Mouse (Mus musculus): ENCODE measurements at regions not wholly inside any gene's neighbourhood (a gene's known extent, or its start where the extent isn't known, plus 50 kb on each side); places are given as distances from the start of the nearest gene placed in this dataset.

- H3K36me3 ChIP-seq (ENCODE audit: control insufficient read depth, insufficient read depth): no peaks in the 10 kb centered on the region
- WGBS: 83% methylated on average over 1 of the region's 1 CpGs
- no peaks in the 10 kb centered on the region for H3K27me3 ChIP-seq (ENCODE audit: control insufficient read depth, insufficient read depth, low read length)
- no peak overlapping the region for H3K27ac ChIP-seq (ENCODE audit: low read length)
- no peak overlapping the region for H3K4me3 ChIP-seq (ENCODE audit: low read length)
- no peak for ATAC-seq (replicated peaks; ENCODE audit: extremely low read depth, insufficient read depth, low FRiP score)
- H3K4me1 ChIP-seq (ENCODE audit: control insufficient read depth, insufficient read depth, low read length): no peaks in the 10 kb centered on the region; the same call in 1 of the 2 replicates
- no peak overlapping the region for H3K4me2 ChIP-seq (ENCODE audit: low read depth, low read length)
- H3K9me3 ChIP-seq (replicated peaks; ENCODE audit: control insufficient read depth, low read length): no peaks in the 10 kb centered on the region
- H3K9ac ChIP-seq (ENCODE audit: low read length): no peak overlapping the region
These were observed 73.1 kb upstream of the Gm34302 start for GRCm38 (mm10) chr3:63556741-63557140.

- peak overlapping the region; percentile 9; the same call in 1 of the 2 replicates for H3K4me3 ChIP-seq (ENCODE audit: low read length)
- no peaks in the 10 kb centered on the region; the same call in 1 of the 2 replicates for H3K4me1 ChIP-seq (ENCODE audit: control insufficient read depth, insufficient read depth, low read length)
- no peak overlapping the region for H3K27ac ChIP-seq (ENCODE audit: low read length)
- no peaks in the 10 kb centered on the region for H3K9me3 ChIP-seq (replicated peaks; ENCODE audit: control insufficient read depth, low read length)
- no peak for ATAC-seq (replicated peaks; ENCODE audit: extremely low read depth, insufficient read depth, low FRiP score)
- WGBS: 5% methylated on average over 9 of the region's 9 CpGs
- H3K36me3 ChIP-seq (ENCODE audit: control insufficient read depth, insufficient read depth): no peaks in the 10 kb centered on the region
- no peaks in the 10 kb centered on the region for H3K27me3 ChIP-seq (ENCODE audit: control insufficient read depth, insufficient read depth, low read length)
- H3K9ac ChIP-seq (ENCODE audit: low read length): no peak overlapping the region
- peak overlapping the region; percentile 53 for H3K4me2 ChIP-seq (ENCODE audit: low read depth, low read length)
These were observed 71.2 kb upstream of the Gm34302 start for GRCm38 (mm10) chr3:63554872-63555271.

- WGBS: 76% methylated on average over 2 of the region's 2 CpGs
- Histone ChIP-seq H3K9ac (ENCODE audit: low read length) (no peak overlapping the region), H3K27ac (ENCODE audit: low read length) (no peak overlapping the region), H3K27me3 (ENCODE audit: control insufficient read depth, insufficient read depth, low read length) (no peaks in the 10 kb centered on the region), H3K4me3 (ENCODE audit: low read length) (no peak overlapping the region), H3K36me3 (ENCODE audit: control insufficient read depth, insufficient read depth) (no peaks in the 10 kb centered on the region), H3K4me2 (ENCODE audit: low read depth, low read length) (no peak overlapping the region), H3K4me1 (ENCODE audit: control insufficient read depth, insufficient read depth, low read length) (no peaks in the 10 kb centered on the region; the same call in 1 of the 2 replicates), H3K9me3 (replicated peaks; ENCODE audit: control insufficient read depth, low read length) (no peaks in the 10 kb centered on the region)
- ATAC-seq (replicated peaks; ENCODE audit: extremely low read depth, insufficient read depth, low FRiP score): no peak
These were observed 69.7 kb upstream of the Gm34302 start for GRCm38 (mm10) chr3:63553426-63553825.

- Histone ChIP-seq H3K4me1 (ENCODE audit: control insufficient read depth, insufficient read depth, low read length) (no peaks in the 10 kb centered on the region; the same call in 1 of the 2 replicates), H3K9me3 (replicated peaks; ENCODE audit: control insufficient read depth, low read length) (no peaks in the 10 kb centered on the region), H3K9ac (ENCODE audit: low read length) (no peak overlapping the region), H3K27me3 (ENCODE audit: control insufficient read depth, insufficient read depth, low read length) (no peaks in the 10 kb centered on the region), H3K27ac (ENCODE audit: low read length) (no peak overlapping the region), H3K4me2 (ENCODE audit: low read depth, low read length) (no peak overlapping the region), H3K4me3 (ENCODE audit: low read length) (no peak overlapping the region), H3K36me3 (ENCODE audit: control insufficient read depth, insufficient read depth) (no peaks in the 10 kb centered on the region)
- WGBS: 55% methylated on average over 5 of the region's 5 CpGs
- no peak for ATAC-seq (replicated peaks; ENCODE audit: extremely low read depth, insufficient read depth, low FRiP score)
These were observed 68.0 kb upstream of the Gm34302 start for GRCm38 (mm10) chr3:63551661-63552060.

- no peak for ATAC-seq (replicated peaks; ENCODE audit: extremely low read depth, insufficient read depth, low FRiP score)
- 57% methylated on average over 4 of the region's 4 CpGs for WGBS
- H3K4me2 ChIP-seq (ENCODE audit: low read depth, low read length): no peak overlapping the region
- H3K9ac ChIP-seq (ENCODE audit: low read length): no peak overlapping the region
- no peaks in the 10 kb centered on the region for H3K36me3 ChIP-seq (ENCODE audit: control insufficient read depth, insufficient read depth)
- 0 out of 2 replicates have a peak, but pooled peaks cover 3% of the 10 kb centered on the region for H3K4me1 ChIP-seq (ENCODE audit: control insufficient read depth, insufficient read depth, low read length)
- no peaks in the 10 kb centered on the region for H3K27me3 ChIP-seq (ENCODE audit: control insufficient read depth, insufficient read depth, low read length)
- H3K27ac ChIP-seq (ENCODE audit: low read length): no peak overlapping the region
- no peaks in the 10 kb centered on the region for H3K9me3 ChIP-seq (replicated peaks; ENCODE audit: control insufficient read depth, low read length)
- H3K4me3 ChIP-seq (ENCODE audit: low read length): no peak overlapping the region
These were observed 59.1 kb upstream of the Gm34302 start for GRCm38 (mm10) chr3:63542638-63543408.

GRCm38 (mm10) chr3:63538881-63539280, 55.2 kb upstream of the Gm34302 start:
- Histone ChIP-seq H3K4me3 (ENCODE audit: low read length) (no peak overlapping the region), H3K9me3 (replicated peaks; ENCODE audit: control insufficient read depth, low read length) (no peaks in the 10 kb centered on the region), H3K4me2 (ENCODE audit: low read depth, low read length) (no peak overlapping the region), H3K27me3 (ENCODE audit: control insufficient read depth, insufficient read depth, low read length) (no peaks in the 10 kb centered on the region), H3K36me3 (ENCODE audit: control insufficient read depth, insufficient read depth) (no peaks in the 10 kb centered on the region), H3K4me1 (ENCODE audit: control insufficient read depth, insufficient read depth, low read length) (peaks cover 3% of the 10 kb centered on the region; the same call in 1 of the 2 replicates), H3K9ac (ENCODE audit: low read length) (no peak overlapping the region), H3K27ac (ENCODE audit: low read length) (no peak overlapping the region)
- no peak for ATAC-seq (replicated peaks; ENCODE audit: extremely low read depth, insufficient read depth, low FRiP score)
- WGBS: 52% methylated on average over 2 of the region's 2 CpGs

- H3K36me3 ChIP-seq (ENCODE audit: control insufficient read depth, insufficient read depth): no peaks in the 10 kb centered on the region
- H3K4me2 ChIP-seq (ENCODE audit: low read depth, low read length): no peak overlapping the region
- H3K4me3 ChIP-seq (ENCODE audit: low read length): no peak overlapping the region
- WGBS: 33% methylated on average over 2 of the region's 2 CpGs
- no peak overlapping the region for H3K27ac ChIP-seq (ENCODE audit: low read length)
- H3K9ac ChIP-seq (ENCODE audit: low read length): no peak overlapping the region
- no peaks in the 10 kb centered on the region for H3K27me3 ChIP-seq (ENCODE audit: control insufficient read depth, insufficient read depth, low read length)
- ATAC-seq (replicated peaks; ENCODE audit: extremely low read depth, insufficient read depth, low FRiP score): no peak
- no peaks in the 10 kb centered on the region for H3K9me3 ChIP-seq (replicated peaks; ENCODE audit: control insufficient read depth, low read length)
- no peaks in the 10 kb centered on the region; the same call in 1 of the 2 replicates for H3K4me1 ChIP-seq (ENCODE audit: control insufficient read depth, insufficient read depth, low read length)
These were observed 50.5 kb upstream of the Gm34302 start for GRCm38 (mm10) chr3:63534141-63534540.
